Mouse (Mus musculus): ENCODE measurements around the gene Tgfbr3.
"Not testable (repeated sequence)": the region's sequence is repeated elsewhere in the genome, so short reads cannot be mapped to it uniquely, and the experiment has no call there.

Gene Tgfbr3

GRCm38 (mm10) chr5:107279263-107279662 lies 10.2 kb downstream of the Tgfbr3 start:
- DNase-seq (ENCODE audit: low read depth, low spot score): no peak

- no peak for DNase-seq (ENCODE audit: low read depth, low spot score)
Measured at GRCm38 (mm10) chr5:107276186-107276585, 13.2 kb downstream of the Tgfbr3 start.

- no peak for DNase-seq (ENCODE audit: low read depth, low spot score)
Measured at GRCm38 (mm10) chr5:107272252-107273028, 17.0 kb downstream of the Tgfbr3 start.

GRCm38 (mm10) chr5:107269006-107269328 lies 20.5 kb downstream of the Tgfbr3 start:
- no peak for DNase-seq (ENCODE audit: low read depth, low spot score)

- DNase-seq (ENCODE audit: low read depth, low spot score): no peak
Measured at GRCm38 (mm10) chr5:107268121-107269005, 21.1 kb downstream of the Tgfbr3 start.

GRCm38 (mm10) chr5:107266566-107266965 lies 22.9 kb downstream of the Tgfbr3 start:
- no peak for DNase-seq (ENCODE audit: low read depth, low spot score)

GRCm38 (mm10) chr5:107264426-107265360 lies 24.7 kb downstream of the Tgfbr3 start:
- no peak for DNase-seq (ENCODE audit: low read depth, low spot score)

- DNase-seq (ENCODE audit: low read depth, low spot score): no peak
Measured at GRCm38 (mm10) chr5:107263836-107264235, 25.6 kb downstream of the Tgfbr3 start.

- no peak for DNase-seq (ENCODE audit: low read depth, low spot score)
Measured at GRCm38 (mm10) chr5:107261930-107262329, 27.5 kb downstream of the Tgfbr3 start.

GRCm38 (mm10) chr5:107260708-107261495 lies 28.5 kb downstream of the Tgfbr3 start:
- DNase-seq (ENCODE audit: low read depth, low spot score): no peak

GRCm38 (mm10) chr5:107259487-107260040 lies 29.9 kb downstream of the Tgfbr3 start:
- DNase-seq (ENCODE audit: low read depth, low spot score): no peak

GRCm38 (mm10) chr5:107253395-107253794 lies 36.0 kb downstream of the Tgfbr3 start:
- DNase-seq (ENCODE audit: low read depth, low spot score): no peak

- no peak for DNase-seq (ENCODE audit: low read depth, low spot score)
Measured at GRCm38 (mm10) chr5:107252435-107252834, 37.0 kb downstream of the Tgfbr3 start.

- DNase-seq (ENCODE audit: low read depth, low spot score): peak; percentile 50
Measured at GRCm38 (mm10) chr5:107251751-107252305, 37.6 kb downstream of the Tgfbr3 start.

- no peak for DNase-seq (ENCODE audit: low read depth, low spot score)
Measured at GRCm38 (mm10) chr5:107250548-107251272, 38.7 kb downstream of the Tgfbr3 start.

- no peak for DNase-seq (ENCODE audit: low read depth, low spot score)
Measured at GRCm38 (mm10) chr5:107248732-107249131, 40.7 kb downstream of the Tgfbr3 start.

- not testable (repeated sequence) for DNase-seq (ENCODE audit: low read depth, low spot score)
Measured at GRCm38 (mm10) chr5:107248302-107248701, 41.1 kb downstream of the Tgfbr3 start.

- DNase-seq (ENCODE audit: low read depth, low spot score): no peak
Measured at GRCm38 (mm10) chr5:107247786-107248185, 41.6 kb downstream of the Tgfbr3 start.

- DNase-seq (ENCODE audit: low read depth, low spot score): no peak
Measured at GRCm38 (mm10) chr5:107243445-107243844, 46.0 kb downstream of the Tgfbr3 start.
